Mouse (Mus musculus) liver, embryonic 15.5 days (tissue): ENCODE measurements around the gene Ggta1. TPM values are rescaled to one million over a fixed set of nuclear protein-coding genes. Genes with fewer than 3 reads are reported as not detected.

Source experiments
- ATAC-seq: fragments of 200-750 bp; cut with Nextera tagmentation; 2 replicates; pipeline ENCODE4 v1.8.0; 2017; ENCODE audit warnings: moderate number of reproducible peaks, mild to moderate bottlenecking, moderate library complexity; ENCODE audit not compliant: insufficient read depth
- H3K27ac ChIP-seq: fragments of 300-500 bp; sonication (generic); replicated peaks from 2 replicates; pipeline ENCODE4 v1.5.1; 2015; ENCODE audit warnings: mild to moderate bottlenecking, inconsistent platforms
- H3K27me3 ChIP-seq: fragments of 300-500 bp; sonication (generic); 2 replicates; pipeline ENCODE4 v1.6.1; 2015; ENCODE audit warnings: mild to moderate bottlenecking, inconsistent platforms
- H3K36me3 ChIP-seq: fragments of 300-500 bp; sonication (generic); replicated peaks from 2 replicates; pipeline ENCODE4 v1.6.1; 2015; ENCODE audit warnings: moderate library complexity, mild to moderate bottlenecking, inconsistent platforms
- H3K4me1 ChIP-seq: fragments of 300-500 bp; sonication (generic); replicated peaks from 2 replicates; pipeline ENCODE4 v1.6.1; 2015; ENCODE audit warnings: inconsistent platforms
- H3K4me2 ChIP-seq: fragments of 300-500 bp; sonication (generic); 2 replicates; pipeline ENCODE4 v1.6.1; 2015; ENCODE audit warnings: moderate library complexity, mild to moderate bottlenecking, inconsistent platforms
- H3K4me3 ChIP-seq: fragments of 300-500 bp; sonication (generic); replicated peaks from 2 replicates; pipeline ENCODE4 v1.5.1; 2015; ENCODE audit warnings: mild to moderate bottlenecking, inconsistent platforms
- H3K9ac ChIP-seq: fragments of 300-500 bp; sonication (generic); 2 replicates; pipeline ENCODE4 v1.6.1; 2015; ENCODE audit warnings: moderate library complexity, mild to moderate bottlenecking, inconsistent platforms
- H3K9me3 ChIP-seq: fragments of 300-500 bp; sonication (generic); replicated peaks from 2 replicates; pipeline ENCODE4 v1.6.1; 2016; ENCODE audit warnings: inconsistent platforms
- WGBS: fragments of 180-500 bp; shearing (Covaris S2); methylation state at CpG from one replicate; pipeline ENCODE4 v1.1.7; 2015; ENCODE audit warnings: mixed read lengths; ENCODE audit not compliant: insufficient replicate concordance; 5-methylcytosine and 5-hydroxymethylcytosine counted together
- polyA plus RNA-seq: library from polyadenylated mRNA; unstranded; fragments of >200 nt; fragmentation: Nextera tagmentation; extraction: Ambion mirVana; gene quantifications from 2 replicates; pipeline ENCODE4 v1.2.1, GENCODE M21; 2015

The Ggta1 gene
- polyA plus RNA-seq, 1 experiment from 2014 or later, result 9.0 TPM

DNA sequence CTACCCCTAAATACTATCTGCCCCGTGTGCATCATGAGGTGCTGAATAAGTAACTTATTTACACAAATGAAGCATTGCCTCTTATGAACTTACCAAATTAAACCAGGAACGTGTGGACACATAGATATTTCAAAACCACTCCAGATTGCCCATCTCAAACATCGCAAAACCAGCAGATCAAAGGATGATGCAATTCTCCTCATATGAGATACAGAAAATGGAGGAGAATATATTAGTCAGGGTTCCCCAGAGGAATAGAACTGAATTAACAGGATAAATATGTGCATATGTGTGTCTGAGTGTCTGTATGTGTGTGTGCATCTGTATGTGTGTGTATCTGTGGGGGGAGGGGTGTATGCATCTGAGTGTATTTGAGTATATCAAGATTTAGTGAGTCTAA, 6.2 kb upstream of the Ggta1 start:
- Histone ChIP-seq H3K36me3 (no peaks in the 10 kb centered on the region), H3K27me3 (no peaks in the 10 kb centered on the region), H3K4me3 (no peak overlapping the region), H3K4me2 (no peak overlapping the region), H3K4me1 (peaks cover 3% of the 10 kb centered on the region), H3K9me3 (no peaks in the 10 kb centered on the region), H3K27ac (no peak overlapping the region), H3K9ac (no peak overlapping the region)
- 49% methylated on average over 3 of the region's 3 CpGs for WGBS
- ATAC-seq, result no peak

DNA sequence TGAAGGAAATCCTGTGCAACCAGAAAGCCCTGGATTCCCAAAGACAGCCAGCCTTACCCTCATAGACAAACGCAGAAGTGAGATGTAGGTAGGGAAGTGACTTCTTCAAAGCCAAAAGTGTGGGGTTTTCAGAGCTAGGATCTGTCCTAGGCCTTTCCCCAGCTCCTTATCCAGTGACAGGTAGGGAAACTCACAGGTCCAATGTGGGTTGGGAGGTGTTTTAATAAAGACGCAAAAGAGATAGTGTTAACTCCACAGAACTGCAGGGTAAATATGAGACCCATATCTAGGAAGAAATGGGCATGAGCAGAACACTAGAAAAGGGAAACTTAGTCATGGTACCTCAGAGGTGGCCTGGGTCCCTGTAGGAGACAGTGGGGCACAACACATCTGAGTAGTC, 5.2 kb upstream of the Ggta1 start:
- H3K4me1 ChIP-seq, result peaks cover 13% of the 10 kb centered on the region
- no peak overlapping the region for H3K27ac ChIP-seq
- 58% methylated on average over 2 of the region's 2 CpGs for WGBS
- no peaks in the 10 kb centered on the region for H3K9me3 ChIP-seq
- no peak for ATAC-seq
- no peaks in the 10 kb centered on the region for H3K27me3 ChIP-seq
- H3K36me3 ChIP-seq, result no peaks in the 10 kb centered on the region
- H3K4me2 ChIP-seq, result no peak overlapping the region
- H3K9ac ChIP-seq, result no peak overlapping the region
- no peak overlapping the region for H3K4me3 ChIP-seq

DNA sequence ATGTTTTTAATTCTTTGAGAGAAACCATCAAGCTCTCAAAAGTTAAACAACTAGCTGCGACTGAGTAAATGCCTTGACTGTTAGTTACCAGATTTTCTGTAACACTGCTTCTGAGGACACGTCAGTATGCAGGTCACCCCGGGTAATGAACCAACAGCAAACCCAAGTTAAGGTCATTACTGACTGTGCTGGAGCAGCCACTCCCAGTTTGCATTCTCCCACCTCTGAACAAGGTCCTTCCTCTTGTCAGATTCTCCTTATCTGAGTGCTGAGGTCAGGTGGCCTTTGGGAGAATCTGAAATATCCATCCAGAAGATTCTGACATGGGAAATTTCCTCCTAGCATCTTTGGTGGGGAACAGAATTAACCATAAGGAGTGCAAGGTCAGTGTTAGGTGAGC, 4.8 kb upstream of the Ggta1 start:
- H3K4me1 ChIP-seq, result peaks cover 17% of the 10 kb centered on the region
- no peak overlapping the region for H3K9ac ChIP-seq
- no peak for ATAC-seq
- no peaks in the 10 kb centered on the region for H3K27me3 ChIP-seq
- H3K4me3 ChIP-seq, result no peak overlapping the region
- no peak overlapping the region for H3K4me2 ChIP-seq
- WGBS, result 50% methylated on average over 3 of the region's 3 CpGs
- H3K36me3 ChIP-seq, result no peaks in the 10 kb centered on the region
- no peaks in the 10 kb centered on the region for H3K9me3 ChIP-seq
- H3K27ac ChIP-seq, result no peak overlapping the region

DNA sequence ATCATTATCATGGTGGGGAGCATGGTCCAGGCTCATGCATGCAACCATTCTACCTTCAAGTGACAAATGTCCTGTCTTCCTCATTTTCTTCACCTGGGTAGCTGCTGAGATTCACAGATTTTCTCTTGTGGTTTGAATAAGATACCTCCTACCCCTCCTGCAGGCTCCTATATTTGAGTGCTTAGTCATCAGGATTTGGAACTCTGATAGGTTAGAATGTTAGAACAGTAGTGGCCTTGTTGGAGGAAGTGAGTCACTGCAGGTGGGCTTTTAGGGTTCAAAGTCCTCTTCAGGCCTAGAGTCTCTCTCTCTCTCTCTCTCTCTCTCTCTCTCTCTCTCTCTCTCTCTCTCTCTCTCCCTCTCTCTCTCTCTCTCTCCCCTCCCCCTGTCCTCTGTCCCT, 2.6 kb upstream of the Ggta1 start:
- Histone ChIP-seq H3K4me3 (no peak overlapping the region), H3K4me2 (no peak overlapping the region), H3K9me3 (no peaks in the 10 kb centered on the region), H3K9ac (no peak overlapping the region), H3K27ac (no peak overlapping the region), H3K4me1 (peaks cover 39% of the 10 kb centered on the region), H3K27me3 (no peaks in the 10 kb centered on the region; the same call in 1 of the 2 replicates), H3K36me3 (no peaks in the 10 kb centered on the region)
- ATAC-seq, result no peak

- peak overlapping the region; percentile 68; the same call in 1 of the 2 replicates for H3K27ac ChIP-seq
- ATAC-seq, result no peak
Measured at GRCm38 (mm10) chr2:35464548-35464947, 1.5 kb upstream of the Ggta1 start.

GRCm38 (mm10) chr2:35464089-35464534, 1.1 kb upstream of the Ggta1 start:
- no peak for ATAC-seq
- H3K36me3 ChIP-seq, result 0 out of 2 replicates have a peak, but pooled peaks cover 4% of the 10 kb centered on the region
- H3K4me2 ChIP-seq, result peak overlapping the region; percentile 97
- no peak overlapping the region for H3K9ac ChIP-seq
- peak overlapping the region; percentile 68; the same call in 1 of the 2 replicates for H3K27ac ChIP-seq
- 64% methylated on average over 7 of the region's 7 CpGs for WGBS
- no peaks in the 10 kb centered on the region for H3K9me3 ChIP-seq
- H3K4me3 ChIP-seq, result no peak overlapping the region
- peaks cover 54% of the 10 kb centered on the region for H3K4me1 ChIP-seq
- H3K27me3 ChIP-seq, result no peaks in the 10 kb centered on the region; the same call in 1 of the 2 replicates

More at GRCm38 (mm10) chr2:35464548-35464947, 1.5 kb upstream of the Ggta1 start:
- H3K9me3 ChIP-seq, result no peaks in the 10 kb centered on the region
- H3K4me2 ChIP-seq, result no peak overlapping the region
- peaks cover 50% of the 10 kb centered on the region for H3K4me1 ChIP-seq
- no peak overlapping the region for H3K9ac ChIP-seq
- no peak overlapping the region for H3K4me3 ChIP-seq
- H3K27me3 ChIP-seq, result no peaks in the 10 kb centered on the region; the same call in 1 of the 2 replicates
- WGBS, result 75% methylated on average over 3 of the region's 3 CpGs
- 0 out of 2 replicates have a peak, but pooled peaks cover 1% of the 10 kb centered on the region for H3K36me3 ChIP-seq

DNA sequence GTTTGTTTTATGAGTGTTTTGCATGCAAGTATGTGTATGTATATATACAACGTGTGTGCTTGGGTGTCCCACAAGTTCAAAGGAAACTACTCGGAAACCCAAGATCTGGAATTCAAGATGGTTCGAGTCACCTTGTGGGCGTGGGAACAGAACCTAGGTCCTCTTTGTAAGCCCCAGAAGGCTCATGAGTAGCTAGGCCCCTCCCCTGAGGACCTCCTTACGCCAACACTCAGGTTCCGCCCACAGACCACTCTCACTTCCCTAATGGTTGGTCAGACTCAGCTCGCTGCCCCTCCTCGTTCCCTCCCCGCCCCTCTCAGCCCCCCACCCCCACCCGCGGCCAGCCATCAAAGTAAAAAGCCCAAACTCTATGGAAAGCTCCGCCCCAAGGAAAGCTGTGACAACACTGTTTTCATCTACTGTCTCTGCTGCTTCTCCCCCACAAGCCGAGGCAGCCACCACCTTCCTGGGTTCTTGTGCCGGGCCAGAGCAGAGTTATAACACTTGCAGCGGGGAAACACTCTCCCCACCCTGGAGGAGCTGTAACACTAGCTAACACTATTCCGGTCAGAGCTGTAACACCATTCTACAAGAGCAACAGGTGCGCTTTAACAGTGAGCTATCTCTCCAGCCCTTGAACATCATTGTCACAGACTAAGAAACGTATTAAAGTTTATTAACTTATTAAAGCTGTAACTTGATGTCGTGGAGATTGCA, 499 bp upstream of the Ggta1 start:
- Histone ChIP-seq H3K9me3 (no peaks in the 10 kb centered on the region), H3K36me3 (peaks cover 4% of the 10 kb centered on the region; the same call in 1 of the 2 replicates), H3K4me3 (peak overlapping the region; percentile 67), H3K27ac (peak overlapping the region; percentile 68), H3K27me3 (no peaks in the 10 kb centered on the region; the same call in 1 of the 2 replicates), H3K4me2 (peak overlapping the region; percentile 97), H3K4me1 (peaks cover 56% of the 10 kb centered on the region), H3K9ac (no peak overlapping the region)
- ATAC-seq, result peak; percentile 47
- WGBS, result 11% methylated on average over 19 of the region's 19 CpGs

- Histone ChIP-seq H3K4me3 (peak overlapping the region; percentile 67), H3K27ac (peak overlapping the region; percentile 68), H3K4me1 (peaks cover 62% of the 10 kb centered on the region), H3K9ac (peak overlapping the region; percentile 74), H3K27me3 (no peaks in the 10 kb centered on the region; the same call in 1 of the 2 replicates), H3K9me3 (no peaks in the 10 kb centered on the region), H3K4me2 (peak overlapping the region; percentile 97), H3K36me3 (peaks cover 13% of the 10 kb centered on the region)
- under 1% methylated on average over 52 of the region's 52 CpGs for WGBS
- ATAC-seq, result peak; percentile 70
Measured at GRCm38 (mm10) chr2:35461971-35462787, 852 bp downstream of the Ggta1 start.

GRCm38 (mm10) chr2:35461131-35461947, 1.7 kb downstream of the Ggta1 start:
- WGBS, result 1% methylated on average over 19 of the region's 20 CpGs
- H3K9ac ChIP-seq, result peak overlapping the region; percentile 74
- peaks cover 13% of the 10 kb centered on the region for H3K36me3 ChIP-seq
- H3K27me3 ChIP-seq, result no peaks in the 10 kb centered on the region; the same call in 1 of the 2 replicates
- H3K4me1 ChIP-seq, result peaks cover 62% of the 10 kb centered on the region
- peak overlapping the region; percentile 68 for H3K27ac ChIP-seq
- H3K4me2 ChIP-seq, result peak overlapping the region; percentile 97
- peak overlapping the region; percentile 67 for H3K4me3 ChIP-seq
- peak; percentile 76 for ATAC-seq
- H3K9me3 ChIP-seq, result no peaks in the 10 kb centered on the region

- peaks cover 62% of the 10 kb centered on the region for H3K4me1 ChIP-seq
- H3K27me3 ChIP-seq, result no peaks in the 10 kb centered on the region; the same call in 1 of the 2 replicates
- H3K4me3 ChIP-seq, result peak overlapping the region; percentile 67
- H3K4me2 ChIP-seq, result peak overlapping the region; percentile 97
- peak overlapping the region; percentile 68 for H3K27ac ChIP-seq
- peak overlapping the region; percentile 74 for H3K9ac ChIP-seq
- H3K9me3 ChIP-seq, result no peaks in the 10 kb centered on the region
- H3K36me3 ChIP-seq, result peaks cover 13% of the 10 kb centered on the region
- no peak for ATAC-seq
- WGBS, result 9% methylated on average over 6 of the region's 6 CpGs
Measured at GRCm38 (mm10) chr2:35460378-35460880, 2.6 kb downstream of the Ggta1 start.
